Mouse (Mus musculus) testis, postnatal 10 days (tissue): ENCODE data around the gene Gk5.
"Not testable (repeated sequence)": the region's sequence is repeated elsewhere in the genome, so short reads cannot be mapped to it uniquely, and the experiment has no call there.

ENCODE experiments used
- DNase-seq: peaks from one replicate; pipeline ENCODE4 v3.0.0; 2021; ENCODE audit warnings: low spot score

The Gk5 gene

DNA sequence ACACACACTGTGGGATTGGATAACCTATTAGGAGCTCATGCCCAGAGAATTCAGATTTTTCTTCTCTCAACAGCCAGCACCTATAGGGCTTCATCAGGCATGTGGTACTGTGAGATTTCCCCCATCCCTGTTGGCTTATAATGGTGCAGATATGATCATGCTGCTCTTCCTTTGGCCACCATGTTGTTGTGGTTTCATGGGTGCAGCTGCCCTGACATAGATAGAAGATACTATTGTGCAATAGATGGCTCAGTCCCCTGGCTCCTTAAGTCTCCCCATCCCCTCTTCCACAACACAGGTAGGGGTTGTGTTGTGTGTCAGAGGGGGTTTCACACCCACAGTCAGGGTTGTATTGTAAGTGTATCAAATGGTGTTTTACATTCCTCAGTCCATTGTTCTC is 25.7 kb downstream of the Gk5 start:
- no peak for DNase-seq

DNA sequence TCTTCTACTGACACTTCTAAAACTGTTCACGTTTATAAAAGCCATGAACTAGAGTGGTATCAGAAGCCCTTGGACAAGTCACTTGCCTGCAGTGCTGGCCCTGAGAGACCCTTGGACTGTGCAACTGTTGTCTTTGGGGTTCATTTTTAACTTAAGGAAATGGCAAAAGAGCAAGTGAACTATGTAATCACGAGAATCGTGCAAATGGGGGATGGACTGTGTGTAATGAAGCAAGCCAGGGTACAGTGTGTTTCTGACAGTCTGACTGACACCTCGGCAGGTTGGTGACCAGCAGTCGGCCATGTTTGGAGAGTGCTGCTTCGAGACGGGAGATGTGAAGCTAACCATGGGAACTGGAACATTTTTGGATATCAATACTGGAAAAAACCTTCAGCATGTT is 33.6 kb downstream of the Gk5 start:
- no peak for DNase-seq

DNA sequence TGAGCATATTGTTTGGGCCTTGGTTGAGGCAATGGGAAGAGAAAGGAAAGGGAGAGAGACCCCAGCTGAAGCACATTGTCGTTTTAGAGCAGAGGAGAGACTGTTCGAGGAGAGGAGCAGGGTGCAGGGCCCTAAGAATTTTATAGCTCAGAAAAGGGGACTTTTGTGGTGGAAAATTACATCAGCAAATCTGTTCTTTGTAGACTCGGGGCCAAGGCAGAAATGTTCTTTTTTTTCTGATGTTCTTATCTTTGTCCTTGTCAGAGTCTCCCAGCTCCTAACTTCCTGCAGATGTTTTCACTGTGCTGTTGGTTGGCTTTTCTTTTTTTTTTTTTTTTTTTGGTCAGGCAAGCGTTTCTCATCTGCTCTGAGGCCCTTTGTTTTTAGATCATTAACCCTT is 39.3 kb downstream of the Gk5 start:
- DNase-seq: no peak

DNA sequence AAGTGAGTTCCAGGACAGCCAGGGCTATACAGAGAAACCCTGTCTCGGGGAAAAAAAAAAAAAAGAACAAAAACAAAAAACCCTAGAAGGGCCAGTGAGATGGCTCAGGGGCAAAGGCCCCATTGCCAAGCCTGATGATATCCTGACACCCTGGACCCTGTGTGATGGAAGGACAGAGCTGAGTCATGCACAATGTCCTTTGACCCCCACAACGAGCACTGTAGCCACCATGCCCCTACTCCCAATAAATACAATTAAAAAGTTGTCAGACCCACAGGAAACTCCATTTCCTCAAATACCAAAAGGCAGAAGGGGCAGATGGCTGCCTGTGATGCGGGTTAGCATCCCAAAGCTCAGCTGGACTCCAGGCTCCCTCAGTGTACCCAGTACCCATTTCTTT is 39.9 kb downstream of the Gk5 start:
- no peak for DNase-seq

DNA sequence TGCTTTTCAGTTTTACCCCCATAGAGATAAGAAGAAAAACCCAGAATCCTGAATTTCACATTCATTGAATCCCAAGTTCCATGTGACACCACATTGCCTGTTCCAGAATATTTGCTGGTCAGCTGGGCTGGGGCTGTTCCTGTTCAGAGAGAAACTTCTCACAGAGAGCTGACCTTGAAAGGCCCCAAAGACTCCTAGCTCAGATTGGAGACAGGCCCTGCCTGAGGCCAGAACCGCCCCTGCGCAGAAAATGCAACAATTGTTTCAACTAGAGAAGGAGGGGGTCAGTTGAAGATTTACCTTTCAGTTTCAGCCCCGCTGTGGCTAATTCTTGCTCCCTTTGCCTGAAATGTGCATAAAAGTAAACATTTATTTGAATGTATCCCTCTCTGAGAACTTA is 41.6 kb downstream of the Gk5 start:
- peak; percentile 63 for DNase-seq

GRCm38 (mm10) chr9:96162421-96162820 is 43.3 kb downstream of the Gk5 start:
- DNase-seq: no peak

GRCm38 (mm10) chr9:96163443-96163842 is 44.3 kb downstream of the Gk5 start:
- DNase-seq: no peak

GRCm38 (mm10) chr9:96163983-96164382 is 44.8 kb downstream of the Gk5 start:
- DNase-seq: not testable (repeated sequence)

DNA sequence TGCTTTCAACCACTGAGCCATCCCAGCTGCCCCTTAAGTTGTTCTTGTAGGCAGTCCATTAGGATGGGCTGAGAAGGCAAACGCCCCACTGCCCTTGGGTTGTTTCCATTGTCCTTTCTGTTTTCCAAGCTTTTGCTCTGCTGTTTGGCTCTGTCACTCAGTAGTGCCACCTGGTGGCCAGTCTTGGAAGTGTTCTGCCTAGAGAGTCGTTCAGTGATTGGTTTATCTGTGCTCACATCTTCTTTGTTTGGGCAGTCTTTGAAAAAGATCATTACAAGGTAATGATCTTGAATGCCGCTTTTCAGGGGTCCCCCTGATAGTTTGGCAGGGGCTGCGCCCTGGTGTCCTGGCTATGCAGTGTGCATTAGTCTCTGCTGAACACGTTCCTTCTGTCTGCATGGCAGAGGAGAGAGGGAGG is 48.0 kb downstream of the Gk5 start:
- DNase-seq: peak; percentile 91

DNA sequence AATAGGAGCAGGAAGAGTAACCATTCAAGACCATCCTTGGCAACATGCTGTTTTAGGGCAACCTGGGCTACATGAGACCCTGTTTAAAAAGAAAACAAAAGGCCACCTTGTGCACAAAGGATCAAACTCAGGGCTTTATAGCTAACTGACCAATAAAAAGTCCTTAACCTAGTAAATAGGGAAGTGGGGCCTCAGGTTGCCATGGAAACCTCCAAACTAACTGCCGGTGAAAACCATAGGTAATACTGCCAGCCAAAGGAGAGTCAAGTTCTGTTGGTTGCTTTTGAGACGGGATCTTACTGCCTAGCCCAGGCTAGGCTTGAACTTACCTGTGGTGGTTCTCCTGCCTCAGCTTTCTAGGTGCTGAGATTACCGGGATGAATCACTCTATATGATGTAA is 51.4 kb downstream of the Gk5 start:
- DNase-seq: no peak

DNA sequence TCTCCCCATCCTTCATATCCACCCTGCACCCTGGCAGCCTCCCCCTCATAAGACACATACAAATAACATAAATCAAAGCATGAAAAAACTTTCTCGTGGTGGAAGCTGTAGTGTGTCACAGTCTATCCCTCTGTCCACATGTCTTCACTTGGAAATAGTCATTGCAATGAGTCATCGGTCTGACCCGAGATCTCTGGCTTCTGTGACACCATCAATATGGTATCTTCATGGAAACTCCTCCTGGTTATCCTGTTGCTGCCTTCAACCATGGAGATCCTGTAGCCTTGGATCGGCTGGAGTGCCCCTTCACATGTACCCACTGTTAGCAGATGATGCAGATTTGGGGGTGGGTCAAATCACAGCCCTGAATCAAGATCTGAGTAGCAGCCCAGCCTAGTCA is 65.7 kb downstream of the Gk5 start:
- no peak for DNase-seq

- DNase-seq: no peak
Measured at GRCm38 (mm10) chr9:96186701-96187100, 67.5 kb downstream of the Gk5 start.

DNA sequence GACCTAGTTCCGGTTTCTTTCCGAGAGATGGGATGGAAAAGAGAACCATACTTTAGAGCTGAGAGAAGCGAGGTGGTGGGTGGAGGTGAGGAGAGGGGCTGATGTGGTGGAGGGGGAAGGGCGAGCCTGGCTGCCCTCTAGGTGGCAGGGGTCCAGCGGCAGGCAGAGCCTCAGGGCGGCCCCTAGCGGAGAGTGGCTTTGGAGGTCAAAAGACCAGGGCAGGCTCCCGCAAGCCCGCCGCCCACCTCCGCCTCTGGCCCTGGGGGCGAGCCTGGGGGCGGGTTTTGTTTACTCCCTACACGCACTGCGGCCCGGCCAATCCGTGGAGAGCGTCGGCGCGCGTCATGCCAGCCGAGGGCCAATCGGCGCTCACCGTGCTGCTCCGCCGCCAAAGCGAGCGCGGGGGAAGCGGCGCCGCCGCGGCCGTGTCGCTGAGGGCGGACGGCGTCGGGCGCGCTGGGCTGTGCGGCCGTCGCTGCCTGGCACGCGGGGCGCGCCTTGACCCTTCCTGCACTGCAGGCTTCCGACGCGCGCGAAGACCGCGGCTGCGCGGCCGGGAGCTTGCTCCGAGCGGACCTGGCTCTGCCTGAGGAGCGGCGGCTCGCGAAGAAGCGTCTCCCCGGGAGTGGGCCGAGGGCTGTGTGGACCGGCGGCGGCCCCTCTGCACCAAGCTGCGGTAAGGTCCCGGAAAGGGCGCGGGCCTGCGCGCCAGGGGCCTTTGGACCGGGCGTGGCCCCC is 76.9 kb downstream of the Gk5 start, which contains the start of gene Tfdp2:
Tfdp2 (plus strand) TSS at position 391 of the 738 bp plus-strand sequence.
- peak; percentile 95 for DNase-seq

GRCm38 (mm10) chr9:96196636-96197181 is 77.5 kb downstream of the Gk5 start:
- DNase-seq: peak; percentile 68

- DNase-seq: no peak
Measured at GRCm38 (mm10) chr9:96197806-96198205, 78.6 kb downstream of the Gk5 start.

- no peak for DNase-seq
Measured at GRCm38 (mm10) chr9:96203663-96204062, 84.5 kb downstream of the Gk5 start.

- DNase-seq: no peak
Measured at GRCm38 (mm10) chr9:96207428-96207827, 88.3 kb downstream of the Gk5 start.

- no peak for DNase-seq
Measured at GRCm38 (mm10) chr9:96213036-96213645, 94.0 kb downstream of the Gk5 start.

DNA sequence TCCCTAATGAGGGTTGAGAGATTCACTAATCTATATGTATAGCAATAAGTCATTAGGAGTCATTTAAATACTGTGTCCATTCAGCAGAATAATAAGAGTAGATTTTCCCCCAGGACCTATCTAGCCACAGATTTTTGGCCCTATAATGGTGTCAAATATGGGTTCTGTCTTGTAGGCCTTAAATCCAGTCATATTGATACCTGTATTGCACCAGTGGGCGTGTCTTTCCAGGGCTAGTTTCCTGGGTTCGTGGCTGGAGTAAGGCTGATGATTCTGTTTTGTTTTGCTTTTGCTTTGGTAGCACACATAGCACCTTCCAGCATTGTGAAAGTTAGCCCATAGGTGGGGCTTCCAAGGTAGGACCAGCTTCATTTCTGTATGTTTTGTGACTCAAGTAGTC is 95.0 kb downstream of the Gk5 start:
- DNase-seq: no peak

DNA sequence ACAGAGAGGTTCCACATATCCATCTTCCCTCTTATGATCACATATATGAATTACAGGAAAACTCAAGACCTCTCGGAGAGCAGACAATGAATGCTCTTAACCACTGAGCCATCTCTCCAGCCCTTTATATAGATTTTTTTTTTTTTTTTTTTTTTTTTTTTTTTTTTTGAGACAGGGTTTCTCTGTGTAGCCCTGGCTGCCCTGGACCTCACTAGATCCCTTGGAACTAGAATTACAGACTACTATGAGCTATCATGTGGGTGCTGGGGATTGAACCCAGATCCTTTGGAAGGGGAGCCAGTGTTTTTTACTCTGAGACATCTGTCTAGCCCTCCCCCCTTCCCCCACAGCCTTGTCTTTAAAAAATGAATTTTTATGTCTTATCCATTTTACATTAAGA is 98.1 kb downstream of the Gk5 start:
- no peak for DNase-seq

- no peak for DNase-seq
Measured at GRCm38 (mm10) chr9:96217799-96218198, 98.6 kb downstream of the Gk5 start.

GRCm38 (mm10) chr9:96219114-96219669 is 100.0 kb downstream of the Gk5 start:
- DNase-seq: no peak

DNA sequence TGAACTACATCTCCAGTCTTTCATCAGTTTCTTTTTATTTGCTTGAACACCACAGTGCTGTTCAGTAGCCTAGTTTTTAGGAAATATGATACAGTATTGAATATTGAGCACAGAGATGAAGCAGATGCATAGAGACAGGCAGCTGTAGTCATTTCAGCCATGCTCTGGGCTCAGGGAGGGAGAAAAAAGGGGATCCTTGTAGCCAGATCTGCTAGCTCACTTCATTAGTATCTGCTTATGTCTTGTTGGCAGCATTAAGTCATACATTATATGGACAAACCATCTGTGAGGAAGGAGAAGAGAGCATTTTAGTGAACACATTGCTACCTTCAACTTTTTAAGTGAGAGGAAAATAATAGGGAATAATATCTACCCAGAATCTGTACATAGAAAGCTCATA is 101.3 kb downstream of the Gk5 start:
- no peak for DNase-seq
